Mouse (Mus musculus): ENCODE results near the gene Chrdl1. TPM values are rescaled to one million over a fixed set of nuclear protein-coding genes. Genes with fewer than 3 reads are reported as not detected.
A peak's percentile ranks its signal among the peaks of the same experiment; 100 is the strongest.

The Chrdl1 gene
- polyA plus RNA-seq (2014; fragmentation: Nextera tagmentation; extraction: Ambion mirVana): 4.9 and 6.0 TPM in 2 replicates

GRCm38 (mm10) chrX:143393791-143394369, at the start of gene Chrdl1:
Chrdl1 (minus strand) TSS chrX:143394262.
- Histone ChIP-seq H3K27me3 (ENCODE audit: control insufficient read depth, insufficient read depth, low read length) (peaks cover 22% of the 10 kb centered on the region), H3K9me3 (ENCODE audit: control insufficient read depth, low read length) (no peaks in the 10 kb centered on the region), H3K27ac (ENCODE audit: low read depth, low read length) (no peak within 1 kb of the TSS), H3K9ac (ENCODE audit: low read length) (peak within 1 kb of the TSS; percentile 49), H3K4me3 (ENCODE audit: low read depth, low read length) (peak within 1 kb of the TSS; percentile 39), H3K4me2 (peak within 1 kb of the TSS; percentile 51), H3K36me3 (ENCODE audit: control insufficient read depth, insufficient read depth, low read length) (no peaks in the 10 kb centered on the region), H3K4me1 (ENCODE audit: control insufficient read depth, insufficient read depth, low read length) (no peaks in the 10 kb centered on the region)
- DNase-seq (ENCODE audit: low spot score, missing footprints): peak; percentile 88
- WGBS: 17% methylated on average over 30 of the region's 37 CpGs
- ATAC-seq (ENCODE audit: low FRiP score): peak; percentile 73

GRCm38 (mm10) chrX:143442638-143443037, 48.6 kb upstream of the Chrdl1 start:
- DNase-seq (ENCODE audit: low spot score, missing footprints): no peak

GRCm38 (mm10) chrX:143404601-143405000, 10.5 kb upstream of the Chrdl1 start:
- no peak overlapping the region for H3K27ac ChIP-seq (ENCODE audit: low read depth, low read length)
- no peaks in the 10 kb centered on the region for H3K9me3 ChIP-seq (ENCODE audit: control insufficient read depth, low read length)
- no peak overlapping the region for H3K4me2 ChIP-seq
- H3K4me3 ChIP-seq (ENCODE audit: low read depth, low read length): no peak overlapping the region
- no peak overlapping the region for H3K9ac ChIP-seq (ENCODE audit: low read length)
- peaks cover 2% of the 10 kb centered on the region for H3K27me3 ChIP-seq (ENCODE audit: control insufficient read depth, insufficient read depth, low read length)
- H3K36me3 ChIP-seq (ENCODE audit: control insufficient read depth, insufficient read depth, low read length): no peaks in the 10 kb centered on the region
- ATAC-seq (ENCODE audit: low FRiP score): no peak
- no peaks in the 10 kb centered on the region for H3K4me1 ChIP-seq (ENCODE audit: control insufficient read depth, insufficient read depth, low read length)
- 86% methylated on average over 2 of the region's 2 CpGs for WGBS
- no peak for DNase-seq (ENCODE audit: low spot score, missing footprints)

More at GRCm38 (mm10) chrX:143442638-143443037, 48.6 kb upstream of the Chrdl1 start:
- WGBS: 51% methylated on average over 4 of the region's 4 CpGs
- Histone ChIP-seq H3K4me2 (no peak overlapping the region), H3K27me3 (ENCODE audit: control insufficient read depth, insufficient read depth, low read length) (peaks cover 3% of the 10 kb centered on the region), H3K4me3 (ENCODE audit: low read depth, low read length) (no peak overlapping the region), H3K9ac (ENCODE audit: low read length) (no peak overlapping the region), H3K4me1 (ENCODE audit: control insufficient read depth, insufficient read depth, low read length) (no peaks in the 10 kb centered on the region), H3K27ac (ENCODE audit: low read depth, low read length) (no peak overlapping the region), H3K9me3 (ENCODE audit: control insufficient read depth, low read length) (no peaks in the 10 kb centered on the region), H3K36me3 (ENCODE audit: control insufficient read depth, insufficient read depth, low read length) (no peaks in the 10 kb centered on the region)
- no peak for ATAC-seq (ENCODE audit: low FRiP score)

GRCm38 (mm10) chrX:143366256-143366959, 27.7 kb downstream of the Chrdl1 start:
- H3K27me3 ChIP-seq (ENCODE audit: control insufficient read depth, insufficient read depth, low read length): no peaks in the 10 kb centered on the region
- H3K27ac ChIP-seq (ENCODE audit: low read depth, low read length): no peak overlapping the region
- WGBS: 66% methylated on average over 4 of the region's 4 CpGs
- no peak overlapping the region for H3K4me3 ChIP-seq (ENCODE audit: low read depth, low read length)
- no peak overlapping the region for H3K4me2 ChIP-seq
- no peaks in the 10 kb centered on the region for H3K36me3 ChIP-seq (ENCODE audit: control insufficient read depth, insufficient read depth, low read length)
- ATAC-seq (ENCODE audit: low FRiP score) (no peak), DNase-seq (ENCODE audit: low spot score, missing footprints) (no peak)
- no peak overlapping the region for H3K9ac ChIP-seq (ENCODE audit: low read length)
- H3K4me1 ChIP-seq (ENCODE audit: control insufficient read depth, insufficient read depth, low read length): no peaks in the 10 kb centered on the region
- H3K9me3 ChIP-seq (ENCODE audit: control insufficient read depth, low read length): no peaks in the 10 kb centered on the region

- Histone ChIP-seq H3K9ac (ENCODE audit: low read length) (no peak overlapping the region), H3K4me1 (ENCODE audit: control insufficient read depth, insufficient read depth, low read length) (no peaks in the 10 kb centered on the region), H3K4me2 (no peak overlapping the region), H3K27me3 (ENCODE audit: control insufficient read depth, insufficient read depth, low read length) (peaks cover 16% of the 10 kb centered on the region), H3K27ac (ENCODE audit: low read depth, low read length) (no peak overlapping the region), H3K4me3 (ENCODE audit: low read depth, low read length) (no peak overlapping the region), H3K9me3 (ENCODE audit: control insufficient read depth, low read length) (no peaks in the 10 kb centered on the region), H3K36me3 (ENCODE audit: control insufficient read depth, insufficient read depth, low read length) (no peaks in the 10 kb centered on the region)
- peak; percentile 61 for ATAC-seq (ENCODE audit: low FRiP score)
- WGBS: 31% methylated on average over 5 of the region's 5 CpGs
- DNase-seq (ENCODE audit: low spot score, missing footprints): peak; percentile 81
These were observed 46.8 kb downstream of the Chrdl1 start for GRCm38 (mm10) chrX:143347227-143347626.

- 38% methylated on average over 3 of the region's 3 CpGs for WGBS
- Histone ChIP-seq H3K4me1 (ENCODE audit: control insufficient read depth, insufficient read depth, low read length) (no peaks in the 10 kb centered on the region), H3K36me3 (ENCODE audit: control insufficient read depth, insufficient read depth, low read length) (no peaks in the 10 kb centered on the region), H3K9me3 (ENCODE audit: control insufficient read depth, low read length) (no peaks in the 10 kb centered on the region), H3K4me3 (ENCODE audit: low read depth, low read length) (no peak overlapping the region), H3K4me2 (no peak overlapping the region), H3K27ac (ENCODE audit: low read depth, low read length) (no peak overlapping the region; the same call in 1 of the 2 replicates), H3K27me3 (ENCODE audit: control insufficient read depth, insufficient read depth, low read length) (peaks cover 16% of the 10 kb centered on the region), H3K9ac (ENCODE audit: low read length) (no peak overlapping the region)
- ATAC-seq (ENCODE audit: low FRiP score) (peak; percentile 70; the same call in 1 of the 2 replicates), DNase-seq (ENCODE audit: low spot score, missing footprints) (no peak)
These were observed 47.3 kb downstream of the Chrdl1 start for GRCm38 (mm10) chrX:143346739-143347138.

- no peak for DNase-seq (ENCODE audit: low spot score, missing footprints)
- no peaks in the 10 kb centered on the region for H3K4me1 ChIP-seq (ENCODE audit: control insufficient read depth, insufficient read depth, low read length)
- no peaks in the 10 kb centered on the region for H3K36me3 ChIP-seq (ENCODE audit: control insufficient read depth, insufficient read depth, low read length)
- 62% methylated on average over 5 of the region's 5 CpGs for WGBS
- H3K9ac ChIP-seq (ENCODE audit: low read length): no peak overlapping the region
- H3K9me3 ChIP-seq (ENCODE audit: control insufficient read depth, low read length): no peaks in the 10 kb centered on the region
- peaks cover 14% of the 10 kb centered on the region for H3K27me3 ChIP-seq (ENCODE audit: control insufficient read depth, insufficient read depth, low read length)
- ATAC-seq (ENCODE audit: low FRiP score): no peak
- H3K4me3 ChIP-seq (ENCODE audit: low read depth, low read length): no peak overlapping the region
- no peak overlapping the region for H3K27ac ChIP-seq (ENCODE audit: low read depth, low read length)
- H3K4me2 ChIP-seq: no peak overlapping the region
These were observed 49.3 kb downstream of the Chrdl1 start for GRCm38 (mm10) chrX:143344509-143345495.

GRCm38 (mm10) chrX:143338156-143338555, 55.9 kb downstream of the Chrdl1 start:
- Histone ChIP-seq H3K9ac (ENCODE audit: low read length) (no peak overlapping the region), H3K27me3 (ENCODE audit: control insufficient read depth, insufficient read depth, low read length) (peaks cover 9% of the 10 kb centered on the region), H3K27ac (ENCODE audit: low read depth, low read length) (no peak overlapping the region), H3K9me3 (ENCODE audit: control insufficient read depth, low read length) (no peaks in the 10 kb centered on the region), H3K4me2 (no peak overlapping the region), H3K4me3 (ENCODE audit: low read depth, low read length) (no peak overlapping the region), H3K4me1 (ENCODE audit: control insufficient read depth, insufficient read depth, low read length) (no peaks in the 10 kb centered on the region), H3K36me3 (ENCODE audit: control insufficient read depth, insufficient read depth, low read length) (no peaks in the 10 kb centered on the region)
- 38% methylated on average over 4 of the region's 4 CpGs for WGBS
- DNase-seq (ENCODE audit: low spot score, missing footprints) (no peak), ATAC-seq (ENCODE audit: low FRiP score) (no peak)
